Mouse (Mus musculus): ENCODE data around the gene Map3k6. TPM values are rescaled to one million over a fixed set of nuclear protein-coding genes. Genes with fewer than 3 reads are reported as not detected.
A peak's percentile ranks its signal among the peaks of the same experiment; 100 is the strongest.

The Map3k6 gene
- polyA plus RNA-seq, 2 experiments from 2014 or later, result 0.42 TPM; not detected in 1

DNA sequence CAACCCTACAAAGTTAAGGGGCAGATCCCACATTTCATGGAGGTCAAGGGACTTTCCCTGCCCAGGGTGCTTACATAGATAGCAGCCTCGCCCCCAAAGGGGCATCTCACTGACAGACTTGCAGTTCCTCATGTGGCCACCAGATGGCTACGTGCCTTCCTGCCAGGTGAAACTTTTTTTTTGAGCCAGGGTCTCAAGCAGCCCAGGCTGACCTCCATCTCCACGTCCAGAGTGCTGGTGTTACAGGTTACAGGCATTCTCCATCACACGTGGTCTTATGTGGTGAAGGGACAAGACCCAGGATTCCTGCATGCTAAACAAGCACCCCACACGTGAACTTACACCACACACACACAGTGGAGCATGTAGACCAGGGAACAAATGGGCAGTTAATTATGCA is 23.0 kb upstream of the Map3k6 start:
- no peak for ATAC-seq

GRCm38 (mm10) chr4:133218745-133219144 is 21.9 kb upstream of the Map3k6 start:
- ATAC-seq, result no peak

DNA sequence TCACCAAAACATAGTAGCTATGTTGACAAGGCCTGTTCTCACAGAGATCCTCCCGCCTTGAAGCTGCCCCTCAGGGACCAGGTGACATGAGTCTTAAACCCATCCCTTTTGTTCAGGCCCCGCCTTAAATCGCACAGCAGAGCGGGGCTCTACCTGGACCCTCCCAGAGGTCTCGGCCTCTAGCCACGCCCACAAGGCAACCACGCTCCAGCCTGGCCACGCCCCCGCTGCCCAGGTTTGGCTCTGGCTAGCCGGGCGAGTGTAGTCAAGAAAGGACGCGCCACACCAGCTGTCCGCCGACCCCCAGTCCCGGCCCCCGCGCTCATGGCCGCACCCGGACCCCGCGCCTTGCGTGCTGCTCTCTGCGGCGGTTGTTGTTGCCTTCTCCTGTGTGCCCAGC is 20.0 kb upstream of the Map3k6 start:
- ATAC-seq, result no peak

DNA sequence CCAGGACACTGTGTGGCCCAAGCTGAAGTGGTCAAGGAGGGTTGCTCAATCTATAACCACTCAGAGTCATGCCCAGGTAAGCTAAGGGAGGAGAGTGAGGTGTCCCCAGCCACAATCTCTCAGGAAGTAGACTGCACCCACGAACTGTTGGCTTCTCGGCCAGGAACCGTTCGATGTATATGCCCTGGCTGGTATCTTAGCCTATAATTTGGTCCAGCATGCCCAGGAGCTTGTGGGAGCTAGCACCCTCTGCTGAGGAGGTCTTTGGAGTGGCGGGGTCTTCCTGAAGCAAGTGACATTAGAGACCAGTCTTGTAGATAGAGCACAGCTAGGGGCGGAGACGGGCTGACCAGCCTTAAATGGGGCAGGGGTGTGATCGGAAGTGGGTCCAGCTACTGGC is 18.9 kb upstream of the Map3k6 start:
- ATAC-seq, result no peak

- ATAC-seq, result no peak
Measured at GRCm38 (mm10) chr4:133223875-133224274, 16.7 kb upstream of the Map3k6 start.

- no peak for ATAC-seq
Measured at GRCm38 (mm10) chr4:133226073-133226472, 14.5 kb upstream of the Map3k6 start.

- ATAC-seq, result no peak
Measured at GRCm38 (mm10) chr4:133227636-133228035, 13.0 kb upstream of the Map3k6 start.

DNA sequence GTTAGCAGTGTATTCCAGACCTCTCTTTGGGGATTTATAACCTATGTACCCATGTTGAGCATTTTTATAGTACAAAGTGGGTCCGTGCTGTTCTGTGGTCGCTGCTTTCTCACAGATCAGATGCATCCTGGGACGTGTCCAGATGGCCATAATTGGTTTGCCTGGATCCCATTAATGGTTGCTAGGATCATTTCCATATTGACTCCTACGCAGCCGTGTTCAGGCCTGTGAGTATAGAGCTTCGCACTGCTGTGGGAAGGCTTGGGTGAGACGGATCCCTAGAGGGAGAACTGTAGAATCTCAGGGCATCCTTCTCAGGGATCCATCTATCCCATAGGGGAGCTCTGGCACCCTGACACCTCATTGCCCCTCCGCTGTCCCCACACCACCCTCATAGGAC is 11.0 kb upstream of the Map3k6 start:
- no peak for ATAC-seq

DNA sequence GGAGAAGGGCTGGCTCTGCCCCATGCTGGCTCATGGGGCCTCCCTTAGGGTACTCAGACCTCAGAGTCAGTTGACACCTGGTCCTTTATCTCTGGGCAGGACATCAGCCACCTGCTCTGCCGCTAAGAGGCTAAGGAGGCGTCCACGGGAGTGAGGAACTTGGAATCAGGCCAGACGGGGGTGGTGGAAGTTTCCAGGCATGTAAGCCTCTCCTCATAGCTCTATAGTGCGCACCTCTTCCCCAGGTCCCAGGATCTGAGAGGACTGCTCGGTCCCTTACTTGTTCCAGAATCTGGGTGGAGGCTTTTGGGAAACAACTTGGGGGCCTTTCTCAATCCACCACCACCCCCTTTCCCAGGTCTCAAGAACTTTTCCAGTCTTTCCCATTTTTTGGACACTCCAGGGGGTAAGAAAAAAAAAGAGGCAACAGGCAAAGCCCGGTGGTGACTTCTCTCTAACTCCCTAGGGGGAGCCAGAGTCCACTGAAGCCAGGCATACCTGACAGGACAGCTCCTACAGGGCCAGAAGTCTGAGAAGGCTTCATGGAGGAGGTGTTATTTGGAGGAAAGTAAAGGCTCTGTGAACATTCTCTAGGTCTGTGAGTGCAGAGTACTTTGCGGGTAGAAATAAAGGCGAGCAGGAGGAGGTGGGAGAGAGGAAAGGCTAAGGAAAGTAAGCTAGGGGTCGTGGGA is 7.2 kb upstream of the Map3k6 start:
- ATAC-seq, result no peak

DNA sequence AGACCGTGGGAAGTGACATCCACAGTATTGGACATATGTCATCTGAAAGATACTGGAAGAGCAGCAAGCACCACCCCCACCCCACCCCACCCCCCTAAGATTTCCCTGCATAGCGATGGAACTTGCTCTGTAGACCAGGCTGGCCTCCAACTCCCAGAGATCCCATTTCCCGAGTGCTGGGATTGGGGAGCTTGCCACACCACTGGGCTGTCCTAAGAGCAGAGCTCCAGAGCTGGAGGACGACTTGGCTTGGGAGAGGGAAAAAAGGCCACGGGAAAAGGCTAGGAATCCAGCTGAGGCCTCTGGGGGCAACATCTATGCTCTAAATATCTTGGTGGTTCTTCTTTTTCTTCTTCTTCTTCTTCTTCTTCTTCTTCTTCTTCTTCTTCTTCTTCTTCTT is 5.8 kb upstream of the Map3k6 start:
- ATAC-seq, result no peak

DNA sequence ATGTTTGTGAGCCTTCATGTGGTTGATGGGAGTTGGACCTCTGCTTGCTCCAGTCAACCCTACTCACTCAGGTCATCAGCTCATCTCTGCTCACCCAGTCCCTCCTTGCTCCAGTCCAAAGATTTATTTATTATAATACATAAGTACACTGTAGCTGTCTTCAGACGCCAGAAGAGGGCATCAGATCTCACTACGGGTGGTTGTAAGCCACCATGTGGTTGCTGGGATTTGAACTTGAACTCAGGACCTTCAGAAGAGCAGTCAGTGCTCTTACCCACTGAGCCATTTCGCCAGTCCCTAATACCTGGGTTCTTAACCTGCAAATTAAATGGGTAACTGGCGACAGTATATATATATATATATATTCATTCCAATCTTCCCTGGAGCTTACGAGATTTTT is 5.2 kb upstream of the Map3k6 start:
- ATAC-seq, result no peak

- no peak for ATAC-seq
Measured at GRCm38 (mm10) chr4:133237911-133238310, 2.7 kb upstream of the Map3k6 start.

- peak; percentile 87 for ATAC-seq
Measured at GRCm38 (mm10) chr4:133240934-133241908, 603 bp downstream of the Map3k6 start.

DNA sequence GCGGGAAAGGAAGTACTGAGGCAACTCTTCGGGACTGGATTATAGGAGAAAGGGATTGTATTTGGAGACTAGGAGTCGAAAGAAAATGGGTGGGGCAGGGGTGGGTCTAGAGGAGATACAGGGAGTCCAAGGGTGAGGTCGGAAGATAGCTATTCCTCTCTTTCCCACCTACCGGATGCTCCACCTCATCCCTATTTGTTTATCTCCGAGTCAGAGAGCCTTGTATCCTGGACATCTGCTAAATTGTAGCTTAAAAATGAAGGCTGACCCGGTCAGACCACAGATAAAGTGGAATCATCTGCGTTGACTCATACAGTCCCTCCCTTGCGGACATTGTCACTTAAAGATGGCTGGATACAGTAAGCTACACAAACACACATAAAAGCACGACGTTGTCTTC is 1.3 kb downstream of the Map3k6 start:
- ATAC-seq, result no peak

GRCm38 (mm10) chr4:133242710-133243109 is 2.1 kb downstream of the Map3k6 start:
- no peak for ATAC-seq

DNA sequence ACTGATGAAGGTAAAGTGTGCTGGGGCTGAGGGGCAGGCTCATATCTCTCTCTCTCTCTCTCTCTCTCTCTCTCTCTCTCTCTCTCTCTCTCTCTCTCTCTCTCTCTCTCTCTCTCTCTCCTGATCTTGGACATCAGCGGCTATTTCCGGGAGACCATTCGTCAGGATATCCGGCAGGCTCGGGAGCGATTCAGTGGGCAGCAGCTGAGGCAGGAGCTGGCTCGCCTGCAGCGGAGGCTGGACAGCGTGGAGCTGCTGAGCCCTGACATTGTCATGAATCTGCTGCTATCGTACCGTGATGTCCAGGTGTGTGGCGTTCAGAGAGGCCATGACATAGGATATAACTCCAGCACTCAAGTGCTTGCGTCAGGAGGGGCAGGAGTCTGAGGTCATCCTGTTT is 2.9 kb downstream of the Map3k6 start:
- ATAC-seq, result no peak

- ATAC-seq, result no peak
Measured at GRCm38 (mm10) chr4:133244289-133244688, 3.7 kb downstream of the Map3k6 start.

DNA sequence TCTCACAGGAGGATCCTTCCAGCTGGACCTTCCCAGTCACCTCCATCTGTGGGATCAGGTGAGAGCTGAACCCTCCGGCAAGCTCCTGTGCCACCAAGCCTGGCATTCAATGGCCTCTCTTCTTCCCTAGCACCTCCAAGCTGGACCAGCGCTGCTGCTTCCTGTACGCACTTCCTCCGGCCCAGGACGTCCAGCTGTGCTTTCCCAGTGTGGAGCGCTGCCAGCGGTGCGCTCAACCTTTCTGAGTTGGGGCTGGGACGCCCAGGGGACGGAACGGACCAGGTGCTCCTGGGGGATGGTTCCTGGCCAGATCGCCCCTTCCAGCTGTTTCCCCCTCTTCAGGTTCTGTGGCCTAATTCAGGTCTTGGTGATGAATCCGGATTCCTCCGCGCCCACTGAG is 6.5 kb downstream of the Map3k6 start:
- ATAC-seq, result no peak

DNA sequence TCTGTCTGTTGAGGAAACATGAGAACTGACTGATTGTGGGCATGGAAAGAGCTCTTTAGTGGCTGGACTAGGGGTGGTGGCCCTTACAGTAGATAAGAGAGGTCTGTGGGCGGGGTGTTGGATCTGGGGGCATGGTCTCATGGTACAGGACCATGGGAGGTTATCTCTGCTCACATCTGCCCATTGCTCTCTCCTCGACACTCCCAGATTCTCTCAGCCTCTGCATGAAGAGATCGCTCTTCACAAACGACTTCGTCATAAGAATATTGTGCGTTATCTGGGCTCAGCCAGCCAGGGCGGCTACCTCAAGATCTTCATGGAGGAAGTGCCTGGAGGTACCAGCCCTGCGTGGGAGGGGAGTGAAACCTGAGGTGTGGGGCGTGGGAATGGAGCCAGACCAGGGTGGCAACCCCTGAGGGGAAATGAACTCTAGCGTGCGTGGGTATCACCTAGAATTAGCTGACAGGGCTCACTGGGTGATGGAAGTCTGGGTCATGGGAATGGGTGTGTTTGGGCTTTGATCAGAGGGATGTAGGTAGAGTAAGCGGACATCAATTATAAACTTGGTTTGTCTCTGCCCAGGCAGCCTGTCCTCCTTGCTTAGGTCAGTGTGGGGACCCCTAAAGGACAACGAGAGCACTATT is 7.3 kb downstream of the Map3k6 start:
- no peak for ATAC-seq

GRCm38 (mm10) chr4:133250609-133251008 is 10.0 kb downstream of the Map3k6 start:
- ATAC-seq, result peak; percentile 54

GRCm38 (mm10) chr4:133251214-133251613 is 10.6 kb downstream of the Map3k6 start:
- ATAC-seq, result no peak

DNA sequence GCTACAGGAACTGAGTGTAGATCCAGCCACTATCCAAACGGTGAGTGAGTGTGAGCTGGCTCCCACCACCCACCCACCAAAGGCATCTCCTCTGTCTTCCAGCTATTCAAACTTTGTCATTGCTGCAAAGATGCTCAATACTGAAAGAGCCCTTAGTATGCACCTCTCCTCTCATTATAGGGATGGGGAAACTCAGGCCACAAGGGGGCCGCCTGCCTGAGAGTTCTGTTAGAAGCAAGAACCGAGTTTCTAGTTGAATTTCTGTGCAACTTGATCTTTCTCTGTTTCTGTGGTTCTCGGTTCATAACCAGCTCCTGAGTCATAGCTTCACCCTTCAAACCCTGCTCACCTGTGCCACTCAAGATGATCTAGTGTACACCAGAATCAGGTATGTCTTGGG is 11.5 kb downstream of the Map3k6 start:
- no peak for ATAC-seq

GRCm38 (mm10) chr4:133253412-133253811 is 12.8 kb downstream of the Map3k6 start:
- no peak for ATAC-seq

Data from activated CD4-positive, CD25-positive, alpha-beta regulatory T cell, adult 4 months (primary cell).